ENCODE assay signal across 25 mouse cellular contexts in the genomic region with DNA sequence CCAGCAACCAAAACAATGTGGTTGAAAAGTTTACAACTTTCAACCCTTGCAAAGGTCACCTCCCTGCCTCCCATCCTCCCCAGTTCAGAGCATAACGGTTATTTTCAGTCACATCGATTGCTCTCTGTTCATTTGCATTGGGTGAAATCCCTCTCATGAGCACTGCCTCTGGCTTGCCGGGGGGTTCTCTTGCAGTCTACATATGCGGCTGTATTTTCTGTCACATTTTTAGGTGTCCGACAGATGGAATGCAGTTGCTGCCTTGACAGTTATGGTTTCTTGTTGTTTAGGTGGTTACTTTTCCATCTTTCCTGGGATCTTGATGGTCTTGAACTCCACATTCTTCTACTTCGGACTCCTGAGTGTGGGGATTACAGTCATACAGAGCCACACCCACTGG.
DNase-seq lines count a peak whose midpoint lies in the region; ATAC-seq lines count a peak whose summit lies in the region.
"Had no signal": no experiment of that assay in that cellular context is flagged by ENCODE, and none has a peak within 500 bp of the region (broad histone marks: within the 10 kb centered on the region; RNA-seq: fewer than 3 reads in every experiment).

No protein-coding gene starts in this region.

- 45% methylated on average over 6 of the region's 6 CpGs for WGBS in lung, embryonic 15.5 days

- no peaks in the 10 kb centered on the region for H3K9me3 ChIP-seq in lung, embryonic 15.5 days
- H3K9me3 ChIP-seq: embryonic facial prominence, embryonic 13.5 days; forebrain, embryonic 12.5 days; limb, embryonic 13.5 days; liver, embryonic 12.5 days; midbrain, embryonic 15.5 days; neural tube, embryonic 13.5 days had no signal

- no peak for ATAC-seq in lung, embryonic 15.5 days (ENCODE audit: borderline replicate concordance, extremely low read depth, low FRiP score, low TSS enrichment)
- ATAC-seq in inflammation-experienced regulatory T-cells, adult 6 months, result peak; percentile 79
- ATAC-seq: intestine, postnatal 0 days; liver, embryonic 12.5 days; midbrain, embryonic 15.5 days; Patski had no signal

- peaks cover 33% of the 10 kb centered on the region for H3K4me1 ChIP-seq in lung, embryonic 15.5 days
- H3K4me1 ChIP-seq: liver, embryonic 12.5 days; midbrain, embryonic 15.5 days had no signal

- no peak for DNase-seq in lung, adult 18-20 months
- DNase-seq in A20 (ENCODE audit: low read depth, low spot score), result peak; percentile 89
- DNase-seq in CD4-positive, CD25-positive, alpha-beta regulatory T cell, adult 2 months (ENCODE audit: low read depth, low spot score), result peak; percentile 76
- no peak for DNase-seq in cerebellum, postnatal 25 days
- no peak for DNase-seq in kidney, postnatal 10 days
- DNase-seq in right cerebral cortex, postnatal 4 days, result no peak
- DNase-seq: adrenal gland, adult 8-10 months; cerebellum, adult 18-20 months; embryo, embryonic 11 days; gastrocnemius, postnatal 36 days; kidney, postnatal 36 days; thymus, postnatal 25 days had no signal

- H3K4me3 ChIP-seq in lung, embryonic 15.5 days, result no peak overlapping the region
- H3K4me3 ChIP-seq: embryonic facial prominence, embryonic 13.5 days; erythroblast, embryonic 14.5 days; forebrain, embryonic 12.5 days; limb, embryonic 13.5 days; liver, embryonic 12.5 days; midbrain, embryonic 15.5 days; myocyte; neural tube, embryonic 13.5 days had no signal

- H3K27ac ChIP-seq in lung, embryonic 15.5 days, result peak overlapping the region; percentile 52
- H3K27ac ChIP-seq: embryonic facial prominence, embryonic 13.5 days; forebrain, embryonic 12.5 days; limb, embryonic 13.5 days; liver, embryonic 12.5 days; macrophage; midbrain, embryonic 15.5 days; neural tube, embryonic 13.5 days had no signal

- H3K36me3 ChIP-seq in lung, embryonic 15.5 days, result no peaks in the 10 kb centered on the region
- H3K36me3 ChIP-seq: embryonic facial prominence, embryonic 13.5 days; forebrain, embryonic 12.5 days; limb, embryonic 13.5 days; liver, embryonic 12.5 days; midbrain, embryonic 15.5 days; neural tube, embryonic 13.5 days had no signal

- H3K27me3 ChIP-seq in lung, embryonic 15.5 days, result no peaks in the 10 kb centered on the region
- H3K27me3 ChIP-seq: embryonic facial prominence, embryonic 13.5 days; forebrain, embryonic 12.5 days; limb, embryonic 13.5 days; liver, embryonic 12.5 days; midbrain, embryonic 15.5 days; neural tube, embryonic 13.5 days; Patski had no signal

- H3K4me2 ChIP-seq in lung, embryonic 15.5 days, result no peak overlapping the region
- H3K4me2 ChIP-seq: embryonic facial prominence, embryonic 13.5 days; forebrain, embryonic 12.5 days; limb, embryonic 13.5 days; liver, embryonic 12.5 days; midbrain, embryonic 15.5 days; neural tube, embryonic 13.5 days had no signal

- H3K9ac ChIP-seq in lung, embryonic 15.5 days, result no peak overlapping the region
- H3K9ac ChIP-seq: embryonic facial prominence, embryonic 13.5 days; forebrain, embryonic 12.5 days; limb, embryonic 13.5 days; liver, embryonic 12.5 days; midbrain, embryonic 15.5 days; neural tube, embryonic 13.5 days had no signal

Comparison
In these comparisons a context has a peak if more than half of its experiments do, and no peak if none do; other contexts are left out.
1. DNase-seq: peak in A20 (single experiment) and CD4-positive, CD25-positive, alpha-beta regulatory T cell, adult 2 months (single experiment); none in lung, adult 18-20 months (0 of 2), cerebellum, postnatal 25 days (0 of 2), kidney, postnatal 10 days (single experiment) and right cerebral cortex, postnatal 4 days (single experiment).